Mouse (Mus musculus) forebrain, postnatal 0 days (tissue): ENCODE results near the gene Tmem232. TPM values are rescaled to one million over a fixed set of nuclear protein-coding genes. Genes with fewer than 3 reads are reported as not detected.

Experiments
- ATAC-seq: fragments of 200-750 bp; cut with Nextera tagmentation; 2 replicates; pipeline ENCODE4 v1.8.0; 2017; ENCODE audit warnings: mild to moderate bottlenecking, moderate library complexity
- DNase-seq: peaks from one replicate; pipeline ENCODE4 v3.0.0-alpha.2; 2015
- H3K27ac ChIP-seq: fragments of 300-500 bp; sonication (generic); 2 replicates; pipeline ENCODE4 v1.5.1; 2014; ENCODE audit warnings: low read depth, mild to moderate bottlenecking, antibody characterized with exemption, low read length, moderate library complexity, mixed read lengths
- H3K27me3 ChIP-seq: fragments of 300-500 bp; sonication (generic); 2 replicates; pipeline ENCODE4 v1.6.1; 2014; ENCODE audit warnings: mild to moderate bottlenecking, low read length, mixed read lengths; ENCODE audit not compliant: insufficient read depth
- H3K36me3 ChIP-seq: fragments of 300-500 bp; sonication (generic); 2 replicates; pipeline ENCODE4 v1.6.1; 2014; ENCODE audit warnings: mild to moderate bottlenecking, moderate library complexity; ENCODE audit not compliant: insufficient read depth
- H3K4me1 ChIP-seq: fragments of 300-500 bp; sonication (generic); 2 replicates; pipeline ENCODE4 v1.6.1; 2014; ENCODE audit warnings: antibody characterized with exemption; ENCODE audit not compliant: insufficient read depth
- H3K4me2 ChIP-seq: fragments of 300-500 bp; sonication (generic); 2 replicates; pipeline ENCODE4 v1.6.1; 2014; ENCODE audit warnings: low read depth, mild to moderate bottlenecking, moderate library complexity
- H3K4me3 ChIP-seq: fragments of 300-500 bp; sonication (generic); 2 replicates; pipeline ENCODE4 v1.5.1; 2014; ENCODE audit warnings: low read depth, low read length, mixed read lengths
- H3K9ac ChIP-seq: fragments of 300-500 bp; sonication (generic); 2 replicates; pipeline ENCODE4 v1.6.1; 2014; ENCODE audit warnings: mild to moderate bottlenecking
- H3K9me3 ChIP-seq: fragments of 300-500 bp; sonication (generic); 2 replicates; pipeline ENCODE4 v1.6.1; 2016; ENCODE audit warnings: low read length
- CTCF ChIP-seq: sonication (generic); IDR thresholded peaks from 2 replicates; pipeline ENCODE4 v1.5.1; 2016; ENCODE audit warnings: antibody characterized with exemption, control low read depth, low read depth
- WGBS: fragments of 180-500 bp; shearing (Covaris S2); extraction: QIAGEN DNeasy Blood & Tissue Kit; methylation state at CpG from one replicate; pipeline ENCODE4 v1.1.7; 2014; 5-methylcytosine and 5-hydroxymethylcytosine counted together
- polyA plus RNA-seq: library from polyadenylated mRNA; unstranded; fragments of >200 nt; fragmentation: Nextera tagmentation; extraction: Ambion mirVana; gene quantifications from 2 replicates; pipeline ENCODE4 v1.2.1, GENCODE M21; 2015
- total RNA-seq: library from RNA; depleted of rRNA; stranded (reverse); fragments of >200 nt; gene quantifications from 2 replicates; pipeline ENCODE4 v1.2.3, GENCODE M21; 2014

Tmem232 gene
- total and polyA plus RNA-seq, 2 experiments from 2014 or later: 0.57 to 1.1 TPM

- no peaks in the 10 kb centered on the region for H3K27me3 ChIP-seq
- H3K36me3 ChIP-seq: no peaks in the 10 kb centered on the region
- no peak overlapping the region for H3K27ac ChIP-seq
- H3K4me2 ChIP-seq: no peak overlapping the region
- H3K9ac ChIP-seq: no peak overlapping the region
- no peak for TF ChIP-seq CTCF
- H3K9me3 ChIP-seq: no peaks in the 10 kb centered on the region
- H3K4me1 ChIP-seq: no peaks in the 10 kb centered on the region
- DNase-seq: no peak
- no peak for ATAC-seq
- 72% methylated on average over 4 of the region's 4 CpGs for WGBS
- H3K4me3 ChIP-seq: no peak overlapping the region
Observed at GRCm38 (mm10) chr17:65340016-65340415, 200.6 kb downstream of the Tmem232 start.

GRCm38 (mm10) chr17:65330759-65331158 lies 209.8 kb downstream of the Tmem232 start:
- DNase-seq (no peak), ATAC-seq (no peak)
- H3K4me2 ChIP-seq: no peak overlapping the region
- no peak overlapping the region for H3K27ac ChIP-seq
- WGBS: 88% methylated on average over 8 of the region's 8 CpGs
- no peaks in the 10 kb centered on the region for H3K36me3 ChIP-seq
- no peak overlapping the region for H3K4me3 ChIP-seq
- H3K4me1 ChIP-seq: no peaks in the 10 kb centered on the region
- TF ChIP-seq CTCF: no peak
- no peaks in the 10 kb centered on the region for H3K27me3 ChIP-seq
- H3K9ac ChIP-seq: no peak overlapping the region
- no peaks in the 10 kb centered on the region for H3K9me3 ChIP-seq

GRCm38 (mm10) chr17:65325249-65325648 lies 215.3 kb downstream of the Tmem232 start:
- H3K27me3 ChIP-seq: no peaks in the 10 kb centered on the region
- WGBS: 10% methylated on average over 2 of the region's 2 CpGs
- no peaks in the 10 kb centered on the region for H3K36me3 ChIP-seq
- no peak overlapping the region for H3K4me2 ChIP-seq
- ATAC-seq: no peak
- H3K4me1 ChIP-seq: no peaks in the 10 kb centered on the region
- DNase-seq: peak; percentile 49
- no peak overlapping the region for H3K9ac ChIP-seq
- TF ChIP-seq CTCF: peak; percentile 74
- no peak overlapping the region for H3K27ac ChIP-seq
- no peaks in the 10 kb centered on the region for H3K9me3 ChIP-seq
- H3K4me3 ChIP-seq: no peak overlapping the region

- ATAC-seq: no peak
- Histone ChIP-seq H3K9me3 (no peaks in the 10 kb centered on the region), H3K4me2 (no peak overlapping the region)
Observed at GRCm38 (mm10) chr17:65320623-65321022, 220.0 kb downstream of the Tmem232 start.

GRCm38 (mm10) chr17:65299946-65300345 lies 240.6 kb downstream of the Tmem232 start:
- Histone ChIP-seq H3K36me3 (no peaks in the 10 kb centered on the region), H3K9ac (no peak overlapping the region), H3K4me3 (no peak overlapping the region), H3K9me3 (0 out of 2 replicates have a peak, but pooled peaks cover 4% of the 10 kb centered on the region), H3K4me1 (no peaks in the 10 kb centered on the region), H3K27me3 (no peaks in the 10 kb centered on the region), H3K4me2 (no peak overlapping the region), H3K27ac (no peak overlapping the region)
- no peak for TF ChIP-seq CTCF
- DNase-seq (no peak), ATAC-seq (no peak)

More at GRCm38 (mm10) chr17:65320623-65321022, 220.0 kb downstream of the Tmem232 start:
- 74% methylated on average over 6 of the region's 6 CpGs for WGBS
- H3K27ac ChIP-seq: no peak overlapping the region
- no peaks in the 10 kb centered on the region for H3K4me1 ChIP-seq
- no peaks in the 10 kb centered on the region for H3K27me3 ChIP-seq
- H3K36me3 ChIP-seq: no peaks in the 10 kb centered on the region
- TF ChIP-seq CTCF: no peak
- no peak overlapping the region for H3K4me3 ChIP-seq
- no peak for DNase-seq
- H3K9ac ChIP-seq: no peak overlapping the region

GRCm38 (mm10) chr17:65297831-65298230 lies 242.8 kb downstream of the Tmem232 start:
- no peak for DNase-seq
- H3K9ac ChIP-seq: no peak overlapping the region
- no peaks in the 10 kb centered on the region for H3K9me3 ChIP-seq
- H3K4me2 ChIP-seq: no peak overlapping the region
- H3K4me3 ChIP-seq: no peak overlapping the region
- no peaks in the 10 kb centered on the region for H3K27me3 ChIP-seq
- H3K4me1 ChIP-seq: no peaks in the 10 kb centered on the region
- WGBS: 69% methylated on average over 5 of the region's 5 CpGs
- peak; percentile 36; the same call in 1 of the 2 replicates for ATAC-seq
- no peaks in the 10 kb centered on the region for H3K36me3 ChIP-seq
- no peak overlapping the region for H3K27ac ChIP-seq
- TF ChIP-seq CTCF: no peak

- no peak overlapping the region for H3K4me2 ChIP-seq
- ATAC-seq: no peak
Observed at GRCm38 (mm10) chr17:65252160-65252559, 288.4 kb downstream of the Tmem232 start.

GRCm38 (mm10) chr17:65250261-65250660 lies 290.3 kb downstream of the Tmem232 start:
- no peaks in the 10 kb centered on the region for H3K27me3 ChIP-seq
- H3K9me3 ChIP-seq: peaks cover 3% of the 10 kb centered on the region; the same call in 1 of the 2 replicates
- no peak for DNase-seq
- H3K4me1 ChIP-seq: no peaks in the 10 kb centered on the region
- H3K36me3 ChIP-seq: no peaks in the 10 kb centered on the region
- H3K4me3 ChIP-seq: no peak overlapping the region
- WGBS: 81% methylated on average over 8 of the region's 8 CpGs
- ATAC-seq: no peak
- no peak for TF ChIP-seq CTCF
- no peak overlapping the region for H3K27ac ChIP-seq
- H3K4me2 ChIP-seq: no peak overlapping the region
- H3K9ac ChIP-seq: no peak overlapping the region

More at GRCm38 (mm10) chr17:65252160-65252559, 288.4 kb downstream of the Tmem232 start:
- Histone ChIP-seq H3K36me3 (no peaks in the 10 kb centered on the region), H3K27me3 (no peaks in the 10 kb centered on the region), H3K4me1 (no peaks in the 10 kb centered on the region), H3K9ac (no peak overlapping the region), H3K27ac (no peak overlapping the region), H3K9me3 (peaks cover 3% of the 10 kb centered on the region; the same call in 1 of the 2 replicates), H3K4me3 (no peak overlapping the region)
- peak; percentile 25 for DNase-seq
- WGBS: 65% methylated on average over 2 of the region's 2 CpGs
- TF ChIP-seq CTCF: peak; percentile 56
